Mouse (Mus musculus) lung, adult 18-20 months (tissue): ENCODE data around the gene Tbccd1.

Source experiments
- DNase-seq, 2 experiments: peaks; one replicate each; pipeline ENCODE4 v3.0.0; 2022; ENCODE audit warnings: mixed read lengths in 2 of 2

Tbccd1 gene

DNA sequence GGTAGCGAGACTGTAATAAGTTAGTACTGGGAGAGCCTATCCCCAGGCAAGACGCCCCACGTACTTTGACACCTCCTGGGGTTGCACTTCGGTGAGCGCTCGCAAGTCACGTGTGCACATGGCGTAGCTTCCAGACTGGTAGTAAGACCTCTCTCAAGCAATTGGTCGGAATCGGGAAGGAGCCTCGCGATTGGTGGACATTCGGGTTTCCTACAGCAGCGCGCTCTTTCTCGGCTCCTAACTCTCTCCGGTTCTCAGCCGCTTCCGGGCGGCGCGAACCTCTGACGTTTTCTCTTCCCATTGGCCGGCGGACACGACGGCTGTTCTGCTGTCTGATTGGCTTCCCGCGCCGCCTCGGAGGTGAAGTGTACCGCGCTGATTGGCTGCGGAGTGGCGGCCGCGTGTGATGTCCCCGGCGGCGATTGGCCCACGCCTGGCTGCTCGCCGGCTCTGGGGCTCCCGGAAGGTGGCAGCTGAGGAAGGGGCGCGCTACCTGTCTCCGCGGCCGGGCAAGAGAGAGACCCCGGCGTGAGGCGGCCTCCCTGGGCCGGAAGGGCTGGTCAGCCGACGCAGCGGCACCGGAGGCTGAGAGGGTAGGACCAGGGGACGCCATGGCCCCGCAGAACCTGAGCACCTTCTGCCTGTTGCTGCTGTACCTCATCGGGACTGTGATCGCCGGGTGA, at the start of gene Tbccd1, which contains the start of gene Dnajb11:
Tbccd1 (minus strand) TSS at position 239 of the 683 bp plus-strand sequence.
Dnajb11 (plus strand) TSS at position 415 of the 683 bp plus-strand sequence.
- peak; percentile 99 for DNase-seq

GRCm38 (mm10) chr16:22901326-22901725, 43.9 kb upstream of the Tbccd1 start:
- no peak for DNase-seq

- no peak for DNase-seq
These were observed 42.5 kb upstream of the Tbccd1 start for GRCm38 (mm10) chr16:22899866-22900570.

- no peak for DNase-seq
These were observed 41.9 kb upstream of the Tbccd1 start for GRCm38 (mm10) chr16:22899346-22899745.

- DNase-seq = no peak
These were observed 39.1 kb upstream of the Tbccd1 start for GRCm38 (mm10) chr16:22896618-22897017.

GRCm38 (mm10) chr16:22894095-22894494, 36.6 kb upstream of the Tbccd1 start:
- no peak for DNase-seq

DNA sequence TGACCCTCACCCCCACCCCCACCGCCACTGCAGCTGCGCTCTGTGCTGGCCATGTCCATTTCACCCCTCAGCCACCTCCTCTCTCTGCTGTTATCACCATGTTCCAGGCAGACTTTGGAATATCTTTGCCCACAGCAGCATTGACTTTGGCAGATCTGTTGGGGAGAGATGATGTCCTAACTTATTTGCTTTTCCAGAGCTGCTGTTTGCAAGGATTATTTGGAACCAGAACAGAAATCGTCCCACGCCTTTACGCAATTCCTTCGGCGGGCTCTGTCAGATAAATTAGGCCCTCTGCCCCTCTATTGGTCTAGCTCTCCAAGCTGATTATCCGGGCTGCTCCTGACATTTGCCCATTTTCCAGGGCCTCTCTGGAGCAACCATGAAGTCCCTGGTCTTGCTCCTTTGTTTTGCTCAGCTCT, 34.3 kb upstream of the Tbccd1 start:
- DNase-seq = no peak

- DNase-seq = no peak
These were observed 33.4 kb upstream of the Tbccd1 start, which contains the start of gene Ahsg for GRCm38 (mm10) chr16:22890683-22891510. Gene Ahsg (plus strand): TSS chr16:22891277.

GRCm38 (mm10) chr16:22889716-22890115, 32.2 kb upstream of the Tbccd1 start:
- no peak for DNase-seq

- DNase-seq = no peak
These were observed 31.4 kb upstream of the Tbccd1 start for GRCm38 (mm10) chr16:22888835-22889234.

GRCm38 (mm10) chr16:22886726-22887125, 29.3 kb upstream of the Tbccd1 start:
- no peak for DNase-seq

GRCm38 (mm10) chr16:22885356-22885755, 27.9 kb upstream of the Tbccd1 start:
- DNase-seq = no peak

GRCm38 (mm10) chr16:22883441-22883840, 26.0 kb upstream of the Tbccd1 start:
- no peak for DNase-seq

DNA sequence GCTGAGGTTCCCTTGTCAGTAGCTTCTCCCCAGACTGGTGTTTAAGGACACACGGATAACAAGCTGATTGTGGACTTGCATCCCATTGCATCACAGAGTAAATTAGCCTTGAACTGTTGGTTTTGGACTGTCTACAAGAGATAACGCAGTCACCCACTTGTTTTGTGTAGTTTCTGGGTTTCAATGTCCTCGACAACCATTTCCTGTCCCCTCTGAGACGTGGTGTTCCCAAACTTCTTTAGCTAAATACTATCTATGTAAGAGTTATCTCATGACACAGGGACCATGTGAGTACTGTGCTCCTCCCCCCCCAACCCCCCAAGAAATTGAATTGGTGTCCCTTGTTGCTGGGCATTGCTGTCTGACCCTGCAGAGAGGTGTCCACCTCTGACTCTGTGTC, 24.0 kb upstream of the Tbccd1 start:
- DNase-seq = peak in 1 of 2 experiments; percentile 16

DNA sequence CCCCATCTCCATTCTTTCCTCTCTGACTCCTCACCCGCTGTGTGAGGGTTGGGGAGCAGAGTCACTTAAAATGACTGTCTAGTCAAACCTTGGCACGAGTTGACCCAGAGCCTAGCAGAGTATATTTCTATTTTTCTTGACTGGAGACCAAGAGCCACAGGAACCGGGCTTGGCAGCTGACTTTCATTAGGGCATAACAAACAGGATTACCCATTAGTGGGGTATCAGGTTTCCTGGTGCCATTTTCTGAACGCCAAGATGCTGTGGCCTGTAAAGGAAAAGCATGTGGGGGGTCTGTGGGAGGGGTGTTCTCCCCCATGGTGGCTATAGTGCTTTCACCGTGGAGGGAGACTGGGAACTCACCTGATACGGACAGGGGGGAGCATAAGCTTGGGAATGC, 23.4 kb upstream of the Tbccd1 start:
- no peak for DNase-seq

- peak in 1 of 2 experiments; percentile 21 for DNase-seq
These were observed 22.6 kb upstream of the Tbccd1 start for GRCm38 (mm10) chr16:22879945-22880595.

DNA sequence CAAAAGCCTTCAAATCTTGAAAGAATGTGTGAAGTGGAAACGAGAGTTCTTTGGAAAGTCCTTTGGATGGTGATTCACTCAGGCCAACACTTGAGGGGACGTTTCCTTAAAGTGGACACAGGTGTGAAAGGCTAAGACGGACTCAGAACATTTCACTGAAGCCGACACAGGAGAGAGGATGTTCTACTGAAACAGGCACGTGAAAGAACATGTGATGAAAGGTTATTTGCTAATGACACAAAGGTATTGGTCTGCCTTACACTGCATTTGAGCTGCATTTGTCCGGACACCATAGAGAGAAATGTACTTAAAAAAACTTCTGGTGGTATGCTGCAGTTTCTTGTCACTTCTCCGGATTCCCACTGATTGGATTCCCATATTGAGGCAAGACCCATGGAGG, 21.2 kb upstream of the Tbccd1 start:
- DNase-seq = no peak

GRCm38 (mm10) chr16:22877660-22878390, 20.4 kb upstream of the Tbccd1 start:
- DNase-seq = no peak

DNA sequence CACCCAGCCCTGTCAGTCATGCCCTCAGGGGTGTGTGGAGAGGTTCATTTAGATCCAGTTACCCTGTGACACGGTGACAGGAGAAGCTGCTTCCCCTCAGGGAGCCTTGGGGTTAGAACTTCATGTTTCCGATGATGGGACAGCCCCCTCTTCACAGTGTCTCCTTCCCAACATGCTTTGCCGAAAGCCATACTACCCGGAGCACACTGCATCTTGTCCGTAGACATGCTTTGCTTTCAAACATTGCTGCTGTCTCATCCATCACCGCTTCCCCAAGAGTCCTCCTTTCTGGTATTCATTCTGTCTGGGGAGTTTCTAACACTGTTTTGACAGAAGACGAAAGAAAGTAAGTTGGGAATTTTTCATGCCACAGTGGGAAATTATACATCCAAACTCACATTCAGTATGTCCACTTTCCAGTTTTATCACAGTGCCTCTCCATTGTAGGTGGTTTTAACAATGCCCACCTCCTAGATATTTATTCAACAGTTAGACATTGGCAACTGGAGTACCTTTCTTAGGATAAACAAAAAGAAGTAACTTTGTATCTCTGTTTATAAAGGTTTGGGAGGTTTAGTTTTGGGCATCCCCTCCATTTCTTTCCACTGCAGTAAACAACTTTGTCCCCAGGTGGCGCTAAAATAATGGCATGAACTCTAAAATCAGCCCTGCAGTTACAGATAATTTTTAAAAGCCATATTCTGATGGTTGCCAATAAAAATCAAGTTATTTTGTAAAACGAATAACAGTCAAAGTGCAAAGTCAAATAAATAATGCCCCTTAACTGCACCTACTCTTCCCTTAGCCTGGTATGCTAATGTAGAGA, 19.0 kb upstream of the Tbccd1 start:
- DNase-seq = no peak

DNA sequence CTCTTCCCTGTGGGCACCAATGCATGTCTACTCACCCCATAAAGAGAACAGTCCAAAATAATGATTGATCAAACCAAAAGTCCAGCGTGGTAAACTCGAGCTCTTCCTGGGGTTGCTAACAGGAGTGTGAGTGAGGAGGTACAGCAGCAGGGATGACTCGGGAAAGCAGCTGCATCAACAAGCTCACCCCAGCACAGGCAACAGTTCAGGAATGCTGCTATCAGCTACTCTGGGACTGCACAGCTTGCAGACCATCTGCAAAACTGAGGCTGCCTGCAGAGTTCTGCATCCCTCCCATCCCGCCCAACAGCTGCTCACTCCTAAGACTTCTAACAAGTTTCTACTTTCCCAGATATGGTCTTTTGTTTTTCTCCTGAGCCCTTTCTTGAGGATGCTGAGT, 15.9 kb upstream of the Tbccd1 start:
- DNase-seq = no peak

GRCm38 (mm10) chr16:22872397-22872796, 14.9 kb upstream of the Tbccd1 start:
- no peak for DNase-seq
